Mouse (Mus musculus): ENCODE data around the gene Ankrd55. TPM values are rescaled to one million over a fixed set of nuclear protein-coding genes. Genes with fewer than 3 reads are reported as not detected.

Gene Ankrd55
- total and polyA plus RNA-seq, 3 experiments, result not detected

- no peak for TF ChIP-seq MYB (IDR thresholded peaks at IDR 0.05; ENCODE audit: low read depth, low read length)
Measured at GRCm38 (mm10) chr13:112409331-112409730, 121.1 kb downstream of the Ankrd55 start (continued).

- no peaks in the 10 kb centered on the region for H3K4me1 ChIP-seq (ENCODE audit: control insufficient read depth in 1 of 2, insufficient read depth in 2 of 2, low read length in 2 of 2)
- H3K9me3 ChIP-seq (replicated peaks; ENCODE audit: insufficient read depth, low read length), result no peaks in the 10 kb centered on the region
- H3K27ac ChIP-seq (ENCODE audit: control insufficient read depth, low read depth, low read length), result no peak overlapping the region
- H3K4me3 ChIP-seq (ENCODE audit: control insufficient read depth in 1 of 2, insufficient read depth in 1 of 2, low read depth in 2 of 2, low read length in 2 of 2), result no peak overlapping the region
- no peaks in the 10 kb centered on the region; a peak in 1 of 4 replicates for H3K27me3 ChIP-seq (ENCODE audit: control insufficient read depth in 1 of 2, insufficient read depth in 2 of 2, low read length in 2 of 2)
- TF ChIP-seq EP300 (IDR thresholded peaks at IDR 0.05; ENCODE audit: low read depth in 1 of 2, low read length in 2 of 2) (no peak), POLR2AphosphoS2 (IDR thresholded peaks at IDR 0.05; ENCODE audit: low read length) (no peak), POLR2A (IDR thresholded peaks at IDR 0.05; ENCODE audit: control insufficient read depth in 1 of 2, insufficient read depth in 1 of 2, low read depth in 1 of 2, low read length in 2 of 2, poor library complexity in 1 of 2) (no peak), CTCF (IDR thresholded peaks at IDR 0.05 in 2 of 3, conservative IDR thresholded peaks at IDR 0.05 in 1 of 3; ENCODE audit: control insufficient read depth in 1 of 3, insufficient read depth in 1 of 3, low read depth in 2 of 3, low read length in 3 of 3, poor library complexity in 1 of 3, severe bottlenecking in 1 of 3) (no peak), NRF1 (IDR thresholded peaks at IDR 0.05; ENCODE audit: insufficient read depth, low read depth, low read length, poor library complexity, severe bottlenecking) (no peak), TBP (IDR thresholded peaks at IDR 0.05; ENCODE audit: low read depth, low read length) (no peak), CHD1 (IDR thresholded peaks at IDR 0.05; ENCODE audit: low read depth, low read length) (no peak), SIN3A (IDR thresholded peaks at IDR 0.05; ENCODE audit: low read length) (no peak), ZMIZ1 (IDR thresholded peaks at IDR 0.05; ENCODE audit: low read depth, low read length) (no peak), RAD21 (IDR thresholded peaks at IDR 0.05; ENCODE audit: low read depth, low read length) (no peak), ZC3H11A (IDR thresholded peaks at IDR 0.05; ENCODE audit: low read depth, low read length) (no peak), ETS1 (IDR thresholded peaks at IDR 0.05; ENCODE audit: low read depth, low read length) (no peak), MYC (IDR thresholded peaks at IDR 0.05; ENCODE audit: low read depth, low read length) (no peak), SMC3 (IDR thresholded peaks at IDR 0.05; ENCODE audit: low read depth, low read length) (no peak), MEF2A (IDR thresholded peaks at IDR 0.05; ENCODE audit: extremely low read depth, insufficient replicate concordance, low read depth, low read length, poor library complexity, severe bottlenecking) (no peak), MAZ (IDR thresholded peaks at IDR 0.05; ENCODE audit: low read depth, low read length) (no peak), USF2 (IDR thresholded peaks at IDR 0.05; ENCODE audit: borderline replicate concordance in 1 of 2, insufficient read depth in 1 of 2, low read depth in 1 of 2, low read length in 2 of 2) (no peak), MXI1 (IDR thresholded peaks at IDR 0.05; ENCODE audit: low read depth, low read length) (no peak), HCFC1 (IDR thresholded peaks at IDR 0.05; ENCODE audit: low read depth, low read length) (no peak), MAFK (IDR thresholded peaks at IDR 0.05; ENCODE audit: borderline replicate concordance, low read depth, low read length) (no peak)
- no peaks in the 10 kb centered on the region for H3K79me2 ChIP-seq (ENCODE audit: control insufficient read depth, insufficient read depth, low read length, poor library complexity)
- DNase-seq (ENCODE audit: low read depth, low spot score), result no peak
- no peak overlapping the region for H3K9ac ChIP-seq (ENCODE audit: control insufficient read depth, low read depth, low read length, poor library complexity, severe bottlenecking)
- no peaks in the 10 kb centered on the region for H3K36me3 ChIP-seq (ENCODE audit: control insufficient read depth in 1 of 2, insufficient read depth in 2 of 2, low read length in 2 of 2)
Measured at GRCm38 (mm10) chr13:112409851-112410250, 121.6 kb downstream of the Ankrd55 start.
